Mouse (Mus musculus) spleen, adult 10 weeks (tissue): ENCODE measurements around the gene Frem3. TPM values are rescaled to one million over a fixed set of nuclear protein-coding genes. Genes with fewer than 3 reads are reported as not detected.

ENCODE experiments used
- polyA plus RNA-seq: library from polyadenylated mRNA; stranded (reverse); fragments of 350-450 nt; fragmentation: Illumina TruSeq; extraction: RNeasy Lipid Tissue Mini Kit (QIAGEN cat#74804); gene quantifications from one replicate; pipeline ENCODE4 v1.2.3, GENCODE M21; 2015; ENCODE audit warnings: low replicate concordance; ENCODE audit not compliant: insufficient read depth

Frem3 gene
- not detected for polyA plus RNA-seq

GRCm38 (mm10) chr8:80610549-80611440 lies at the start of gene Frem3:
Gene Frem3 (plus strand): TSS chr8:80611080.

GRCm38 (mm10) chr8:80739155-80739924 lies 128.5 kb downstream of the Frem3 start, which contains the start of gene Smarca5:
Gene Smarca5 (minus strand): TSS chr8:80739497.

Other genes starting within 250 kb of the Frem3 start
- 106 TPM for gene Gypa, start 117.3 kb upstream of the Frem3 start, polyA plus RNA-seq
- gene Smarca5, start 128.4 kb downstream of the Frem3 start, polyA plus RNA-seq: 83.6 TPM